Mouse (Mus musculus): ENCODE data around the gene 4933427I04Rik. TPM values are rescaled to one million over a fixed set of nuclear protein-coding genes. Genes with fewer than 3 reads are reported as not detected.

4933427I04Rik gene
- polyA plus RNA-seq (2014; fragmentation: Illumina TruSeq; extraction: RNeasy Lipid Tissue Mini Kit (QIAGEN cat#74804); ENCODE audit: low replicate concordance): not detected

DNA sequence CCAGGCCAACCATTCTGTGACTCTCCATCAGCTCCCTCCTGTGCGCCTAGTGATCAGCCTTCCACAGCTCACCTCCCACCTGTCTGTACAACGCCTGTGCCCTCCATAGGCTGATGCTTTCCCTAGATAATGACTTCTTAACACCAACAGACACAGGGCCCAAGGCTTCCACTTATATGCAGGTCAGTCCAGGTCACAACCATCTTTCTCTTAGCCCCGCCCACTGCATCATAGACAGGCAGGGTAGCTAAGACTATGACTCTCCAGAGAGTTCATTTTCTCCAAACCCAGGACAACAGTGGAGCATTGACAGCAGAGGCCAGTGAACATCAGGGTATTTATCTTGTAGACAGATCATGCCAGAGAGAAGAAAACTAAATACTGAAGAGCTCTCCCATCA is at the start of gene 4933427I04Rik:
4933427I04Rik (plus strand) TSS at position 301 of the 400 bp plus-strand sequence.

GRCm38 (mm10) chr4:123904333-123905125 is 45.0 kb downstream of the 4933427I04Rik start, which contains the start of gene Mycbp:
Mycbp (plus strand) TSS chr4:123904832.

Other genes starting within 250 kb of the 4933427I04Rik start
- 83.5 TPM for gene Macf1, start 175.3 kb upstream of the 4933427I04Rik start, polyA plus RNA-seq (2014; fragmentation: Illumina TruSeq; extraction: RNeasy Lipid Tissue Mini Kit (QIAGEN cat#74804); ENCODE audit: low replicate concordance)
- 7.4 TPM for gene Ndufs5, start 141.5 kb upstream of the 4933427I04Rik start, polyA plus RNA-seq (2014; fragmentation: Illumina TruSeq; extraction: RNeasy Lipid Tissue Mini Kit (QIAGEN cat#74804); ENCODE audit: low replicate concordance)
- gene Akirin1, start 109.3 kb upstream of the 4933427I04Rik start, polyA plus RNA-seq (2014; fragmentation: Illumina TruSeq; extraction: RNeasy Lipid Tissue Mini Kit (QIAGEN cat#74804); ENCODE audit: low replicate concordance): 107 TPM
- gene Rhbdl2, start 71.8 kb upstream of the 4933427I04Rik start, polyA plus RNA-seq (2014; fragmentation: Illumina TruSeq; extraction: RNeasy Lipid Tissue Mini Kit (QIAGEN cat#74804); ENCODE audit: low replicate concordance): 18.0 TPM
- 78.8 TPM for gene Mycbp, start 45.2 kb downstream of the 4933427I04Rik start, polyA plus RNA-seq (2014; fragmentation: Illumina TruSeq; extraction: RNeasy Lipid Tissue Mini Kit (QIAGEN cat#74804); ENCODE audit: low replicate concordance)
- 203 TPM for gene Rragc, start 57.8 kb downstream of the 4933427I04Rik start, polyA plus RNA-seq (2014; fragmentation: Illumina TruSeq; extraction: RNeasy Lipid Tissue Mini Kit (QIAGEN cat#74804); ENCODE audit: low replicate concordance)
- gene 4930535I16Rik, start 58.3 kb downstream of the 4933427I04Rik start, polyA plus RNA-seq (2014; fragmentation: Illumina TruSeq; extraction: RNeasy Lipid Tissue Mini Kit (QIAGEN cat#74804); ENCODE audit: low replicate concordance): not detected

All from small intestine, adult 10 weeks (tissue).